Mouse (Mus musculus): ENCODE data around the gene C1rl. TPM values are rescaled to one million over a fixed set of nuclear protein-coding genes. Genes with fewer than 3 reads are reported as not detected.
"Not testable (repeated sequence)": the region's sequence is repeated elsewhere in the genome, so short reads cannot be mapped to it uniquely, and the experiment has no call there.

The C1rl gene
- polyA plus RNA-seq, 1 experiment from 2014 or later = 0.31 TPM

- Histone ChIP-seq H3K27me3 (replicated peaks) (peaks cover 27% of the 10 kb centered on the region), H3K4me3 (no peak overlapping the region), H3K9me3 (replicated peaks) (no peaks in the 10 kb centered on the region), H3K9ac (no peak overlapping the region), H3K4me2 (no peak overlapping the region), H3K36me3 (no peaks in the 10 kb centered on the region), H3K27ac (ENCODE audit: poor library complexity, severe bottlenecking) (no peak overlapping the region), H3K4me1 (replicated peaks) (no peaks in the 10 kb centered on the region)
- no peak for ATAC-seq (ENCODE audit: insufficient number of reproducible peaks, low FRiP score)
- WGBS = 86% methylated on average over 5 of the region's 5 CpGs
Observed at GRCm38 (mm10) chr6:124457827-124458226, 35.1 kb upstream of the C1rl start.

DNA sequence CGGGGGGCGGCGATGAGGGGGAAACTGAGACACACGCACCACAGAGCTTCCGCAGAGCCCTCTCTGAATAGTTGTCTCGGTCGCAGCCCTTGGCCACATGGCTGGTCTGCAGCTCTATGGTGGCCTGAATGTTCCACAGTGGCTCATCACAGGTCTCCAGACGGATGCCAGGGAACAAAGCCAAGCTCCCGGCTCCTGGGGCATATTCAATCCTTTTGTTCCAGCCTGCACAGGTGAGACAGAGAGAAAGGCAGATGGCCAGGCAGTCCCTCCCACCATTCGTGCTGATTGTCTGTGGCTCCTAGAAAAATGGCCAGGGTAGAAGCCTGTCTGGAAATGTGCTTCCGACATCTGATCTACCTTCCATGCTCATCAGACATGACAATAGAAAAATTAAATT is 34.4 kb upstream of the C1rl start:
- H3K36me3 ChIP-seq = no peaks in the 10 kb centered on the region
- H3K27me3 ChIP-seq (replicated peaks) = peaks cover 34% of the 10 kb centered on the region
- H3K4me3 ChIP-seq = no peak overlapping the region
- no peak for ATAC-seq (ENCODE audit: insufficient number of reproducible peaks, low FRiP score)
- no peak overlapping the region for H3K4me2 ChIP-seq
- H3K9ac ChIP-seq = no peak overlapping the region
- H3K4me1 ChIP-seq (replicated peaks) = no peaks in the 10 kb centered on the region
- no peak overlapping the region for H3K27ac ChIP-seq (ENCODE audit: poor library complexity, severe bottlenecking)
- 83% methylated on average over 11 of the region's 11 CpGs for WGBS
- no peaks in the 10 kb centered on the region for H3K9me3 ChIP-seq (replicated peaks)

DNA sequence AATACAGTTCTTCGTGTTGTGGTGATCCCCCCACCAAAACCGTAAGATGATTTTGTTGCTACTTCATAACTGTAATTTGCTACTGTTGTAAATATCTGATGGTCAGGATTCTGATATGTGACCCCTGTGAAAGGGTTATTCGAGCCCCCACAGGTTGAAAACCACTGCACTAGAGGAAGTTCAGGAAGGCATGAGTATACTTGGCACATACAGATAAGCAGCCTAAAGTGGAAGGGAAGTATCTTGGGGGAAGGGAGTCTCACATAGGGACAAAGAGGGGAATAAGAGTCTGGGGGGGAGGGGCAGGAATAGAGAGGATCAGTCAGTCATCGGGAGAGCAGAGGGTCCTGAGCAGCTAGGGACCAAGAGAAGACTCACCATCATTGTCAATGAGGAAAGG is 33.5 kb upstream of the C1rl start:
- Histone ChIP-seq H3K4me2 (no peak overlapping the region), H3K4me3 (no peak overlapping the region), H3K9me3 (replicated peaks) (no peaks in the 10 kb centered on the region), H3K27me3 (replicated peaks) (peaks cover 42% of the 10 kb centered on the region), H3K4me1 (replicated peaks) (no peaks in the 10 kb centered on the region; the same call in 1 of the 2 replicates), H3K9ac (no peak overlapping the region), H3K27ac (ENCODE audit: poor library complexity, severe bottlenecking) (no peak overlapping the region), H3K36me3 (no peaks in the 10 kb centered on the region)
- no peak for ATAC-seq (ENCODE audit: insufficient number of reproducible peaks, low FRiP score)
- 56% methylated on average over 4 of the region's 4 CpGs for WGBS

- H3K4me3 ChIP-seq = no peak overlapping the region
Observed at GRCm38 (mm10) chr6:124463881-124464291, 29.0 kb upstream of the C1rl start.

DNA sequence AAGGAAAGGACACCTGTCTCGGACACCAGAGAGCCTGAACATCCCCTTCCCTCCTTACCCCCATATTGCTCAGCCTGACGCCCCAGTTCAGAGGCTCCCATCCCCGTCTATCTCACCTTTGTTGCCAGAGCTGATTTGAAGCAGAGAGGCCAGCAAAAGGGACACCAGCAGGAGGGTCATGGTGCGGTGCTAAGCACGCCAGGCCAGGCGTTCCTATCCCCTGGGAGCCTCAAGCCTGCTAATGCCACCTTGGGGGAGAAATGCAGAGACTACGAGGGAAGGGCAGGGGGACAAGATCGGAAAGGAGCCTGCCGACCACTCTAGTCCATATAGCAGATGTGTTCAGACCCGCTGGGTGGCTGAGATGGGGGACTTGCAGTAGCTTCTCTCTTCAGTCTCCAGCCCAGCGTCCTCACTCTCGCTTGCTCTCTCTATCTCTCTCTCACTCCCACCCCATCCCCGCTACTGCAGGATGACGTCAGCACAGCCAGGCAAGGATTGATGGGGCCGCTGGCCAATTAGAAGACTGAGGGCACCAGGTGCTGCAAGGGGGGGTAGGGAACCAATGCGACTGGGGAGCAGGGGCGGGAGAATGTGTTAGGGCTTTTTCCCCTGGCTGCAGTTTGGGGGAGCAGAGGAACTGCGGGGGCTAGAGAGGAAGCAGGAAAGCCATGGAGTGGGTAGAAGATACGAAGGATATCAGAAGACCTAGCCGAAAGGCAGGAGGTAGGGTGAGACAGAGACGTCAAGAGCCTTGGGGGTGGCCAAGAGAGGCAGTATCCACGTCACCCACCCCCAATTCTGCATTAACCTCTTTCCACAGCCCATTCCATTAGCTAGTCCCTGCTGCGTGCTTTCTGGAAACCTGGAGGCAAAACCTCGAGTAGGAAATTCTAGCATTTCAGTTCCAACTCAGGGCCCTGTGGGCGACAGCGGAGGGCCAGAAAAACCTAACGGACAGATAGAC is 28.3 kb upstream of the C1rl start, which contains the start of gene Clstn3:
Clstn3 (minus strand) TSS at position 490 of the 967 bp plus-strand sequence.
- no peaks in the 10 kb centered on the region for H3K36me3 ChIP-seq
- peak within 1 kb of the TSS; percentile 64 for H3K9ac ChIP-seq
- 5% methylated on average over 27 of the region's 27 CpGs for WGBS
- peaks cover 37% of the 10 kb centered on the region for H3K27me3 ChIP-seq (replicated peaks)
- H3K4me2 ChIP-seq = peak within 1 kb of the TSS; percentile 84
- peak; percentile 90 for ATAC-seq (ENCODE audit: insufficient number of reproducible peaks, low FRiP score)
- H3K4me3 ChIP-seq = peak within 1 kb of the TSS; percentile 53
- no peak within 1 kb of the TSS for H3K27ac ChIP-seq (ENCODE audit: poor library complexity, severe bottlenecking)
- no peaks in the 10 kb centered on the region for H3K9me3 ChIP-seq (replicated peaks)
- H3K4me1 ChIP-seq (replicated peaks) = peaks cover 5% of the 10 kb centered on the region; the same call in 1 of the 2 replicates

More at GRCm38 (mm10) chr6:124463881-124464291, 29.0 kb upstream of the C1rl start:
- no peaks in the 10 kb centered on the region for H3K9me3 ChIP-seq (replicated peaks)
- H3K4me2 ChIP-seq = peak overlapping the region; percentile 84
- 21% methylated on average over 8 of the region's 8 CpGs for WGBS
- no peak overlapping the region for H3K27ac ChIP-seq (ENCODE audit: poor library complexity, severe bottlenecking)
- peaks cover 5% of the 10 kb centered on the region; the same call in 1 of the 2 replicates for H3K4me1 ChIP-seq (replicated peaks)
- no peak overlapping the region for H3K9ac ChIP-seq
- H3K36me3 ChIP-seq = no peaks in the 10 kb centered on the region
- ATAC-seq (ENCODE audit: insufficient number of reproducible peaks, low FRiP score) = no peak
- H3K27me3 ChIP-seq (replicated peaks) = peaks cover 36% of the 10 kb centered on the region

DNA sequence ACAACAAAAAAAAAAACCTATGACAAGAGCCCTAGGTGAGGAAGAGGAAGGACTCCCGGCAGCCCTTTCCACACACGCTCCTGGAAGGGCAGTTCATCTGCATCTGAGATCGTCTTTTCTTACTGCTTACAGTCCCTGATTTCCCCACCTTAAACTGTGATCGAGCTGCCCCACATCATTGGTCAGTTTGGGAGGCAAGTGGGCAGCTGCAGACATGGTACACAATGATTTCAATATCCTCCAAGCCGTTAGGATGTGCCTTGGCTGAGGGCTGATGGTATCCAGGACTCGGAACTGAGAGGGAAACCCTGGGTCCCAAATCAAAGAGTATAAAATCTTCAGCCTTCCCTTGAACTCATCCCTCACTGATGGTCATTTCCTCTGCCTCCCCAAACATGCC is 27.6 kb upstream of the C1rl start:
- H3K9me3 ChIP-seq (replicated peaks) = no peaks in the 10 kb centered on the region
- H3K9ac ChIP-seq = no peak overlapping the region
- H3K27me3 ChIP-seq (replicated peaks) = peaks cover 42% of the 10 kb centered on the region
- H3K4me2 ChIP-seq = peak overlapping the region; percentile 84
- WGBS = 32% methylated on average over 6 of the region's 6 CpGs
- no peak for ATAC-seq (ENCODE audit: insufficient number of reproducible peaks, low FRiP score)
- H3K4me3 ChIP-seq = peak overlapping the region; percentile 53
- no peaks in the 10 kb centered on the region for H3K36me3 ChIP-seq
- no peak overlapping the region for H3K27ac ChIP-seq (ENCODE audit: poor library complexity, severe bottlenecking)
- peaks cover 5% of the 10 kb centered on the region; the same call in 1 of the 2 replicates for H3K4me1 ChIP-seq (replicated peaks)

DNA sequence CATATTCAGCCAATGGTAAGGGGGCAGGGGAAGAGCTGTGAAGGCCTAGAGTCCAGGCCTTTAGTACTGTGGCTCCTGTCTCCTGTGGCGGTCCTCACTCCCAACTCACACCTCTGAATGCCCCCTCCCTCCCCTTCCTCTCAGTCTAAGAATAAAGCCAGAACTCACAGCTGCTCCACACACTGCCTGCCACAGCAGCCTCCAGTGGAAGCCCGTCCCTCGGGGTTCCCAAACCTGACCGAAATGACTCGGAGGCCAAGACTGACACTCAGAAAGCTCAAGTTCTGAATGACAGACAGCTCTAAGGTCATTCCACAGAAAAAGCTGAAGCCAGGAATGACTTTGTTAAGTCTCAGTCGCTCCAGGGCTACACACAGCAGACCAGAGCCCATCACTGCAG is 27.2 kb upstream of the C1rl start:
- 55% methylated on average over 6 of the region's 6 CpGs for WGBS
- 0 out of 2 replicates have a peak overlapping the region, but pooled peaks have one; percentile 84 for H3K4me2 ChIP-seq
- H3K27me3 ChIP-seq (replicated peaks) = peaks cover 41% of the 10 kb centered on the region
- no peak overlapping the region for H3K4me3 ChIP-seq
- H3K9me3 ChIP-seq (replicated peaks) = no peaks in the 10 kb centered on the region
- no peaks in the 10 kb centered on the region for H3K36me3 ChIP-seq
- H3K9ac ChIP-seq = no peak overlapping the region
- no peak overlapping the region for H3K27ac ChIP-seq (ENCODE audit: poor library complexity, severe bottlenecking)
- ATAC-seq (ENCODE audit: insufficient number of reproducible peaks, low FRiP score) = no peak
- peaks cover 5% of the 10 kb centered on the region; the same call in 1 of the 2 replicates for H3K4me1 ChIP-seq (replicated peaks)

DNA sequence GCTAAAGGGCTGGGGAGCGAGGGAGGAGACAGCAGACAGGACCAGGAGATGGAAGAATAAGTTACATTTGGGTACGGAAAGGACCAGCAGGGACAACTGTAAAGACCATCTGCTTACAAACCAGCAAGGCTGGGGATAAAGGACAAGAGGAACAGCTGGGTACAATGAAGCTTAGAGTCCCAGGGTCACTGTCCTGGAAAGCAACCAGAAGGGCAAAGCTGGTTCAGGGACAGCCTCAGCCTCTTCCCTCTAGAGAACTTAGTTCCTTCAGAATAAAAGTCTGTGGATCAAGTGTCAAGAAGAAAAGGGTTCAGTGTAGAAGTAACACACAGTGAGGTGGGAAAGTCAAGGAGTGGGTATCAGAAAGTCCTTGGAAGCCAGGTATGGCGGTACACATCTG is 21.8 kb upstream of the C1rl start:
- WGBS = 91% methylated on average over 3 of the region's 3 CpGs
- Histone ChIP-seq H3K27me3 (replicated peaks) (peaks cover 13% of the 10 kb centered on the region; the same call in 1 of the 2 replicates), H3K27ac (ENCODE audit: poor library complexity, severe bottlenecking) (no peak overlapping the region), H3K9me3 (replicated peaks) (no peaks in the 10 kb centered on the region), H3K4me3 (no peak overlapping the region), H3K4me2 (no peak overlapping the region), H3K9ac (no peak overlapping the region), H3K4me1 (replicated peaks) (0 out of 2 replicates have a peak, but pooled peaks cover 3% of the 10 kb centered on the region), H3K36me3 (no peaks in the 10 kb centered on the region)
- ATAC-seq (ENCODE audit: insufficient number of reproducible peaks, low FRiP score) = no peak

GRCm38 (mm10) chr6:124471783-124472638 is 20.9 kb upstream of the C1rl start:
- not testable (repeated sequence) for H3K27me3 ChIP-seq (replicated peaks); ATAC-seq (ENCODE audit: insufficient number of reproducible peaks, low FRiP score); H3K9me3 ChIP-seq (replicated peaks); H3K4me3 ChIP-seq; H3K27ac ChIP-seq (ENCODE audit: poor library complexity, severe bottlenecking); H3K9ac ChIP-seq; H3K36me3 ChIP-seq; H3K4me2 ChIP-seq; H3K4me1 ChIP-seq (replicated peaks)
- 58% methylated on average over 6 of the region's 6 CpGs for WGBS

GRCm38 (mm10) chr6:124472801-124473200 is 20.1 kb upstream of the C1rl start:
- 34% methylated on average over 6 of the region's 6 CpGs for WGBS
- H3K4me1 ChIP-seq (replicated peaks) = peaks cover 9% of the 10 kb centered on the region
- no peak overlapping the region for H3K4me3 ChIP-seq
- no peak overlapping the region for H3K4me2 ChIP-seq
- H3K36me3 ChIP-seq = no peaks in the 10 kb centered on the region
- H3K27ac ChIP-seq (ENCODE audit: poor library complexity, severe bottlenecking) = no peak overlapping the region
- no peaks in the 10 kb centered on the region for H3K9me3 ChIP-seq (replicated peaks)
- no peak for ATAC-seq (ENCODE audit: insufficient number of reproducible peaks, low FRiP score)
- H3K9ac ChIP-seq = no peak overlapping the region
- H3K27me3 ChIP-seq (replicated peaks) = 0 out of 2 replicates have a peak, but pooled peaks cover 8% of the 10 kb centered on the region

DNA sequence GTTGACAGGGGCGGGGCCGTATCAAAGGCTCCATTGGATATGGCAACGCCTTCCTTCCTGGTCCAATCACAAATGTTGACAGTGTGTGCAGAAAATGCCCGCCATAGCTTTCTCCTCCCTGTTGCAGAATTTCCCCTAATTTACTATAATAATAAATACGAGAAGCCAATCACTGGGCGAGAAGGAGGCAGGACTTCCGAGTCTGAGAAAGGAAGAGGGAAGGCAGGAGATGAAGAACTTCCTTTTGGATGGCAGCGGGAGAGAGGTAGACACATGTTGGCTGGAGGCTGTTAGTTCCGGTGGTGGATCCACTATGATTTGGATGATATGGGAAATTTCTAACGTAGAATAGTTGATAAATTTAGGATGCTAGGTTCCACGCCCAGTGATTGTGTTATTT is 18.3 kb upstream of the C1rl start:
- H3K4me1 ChIP-seq (replicated peaks) = peaks cover 15% of the 10 kb centered on the region
- no peak overlapping the region for H3K4me3 ChIP-seq
- 0 out of 2 replicates have a peak, but pooled peaks cover 7% of the 10 kb centered on the region for H3K27me3 ChIP-seq (replicated peaks)
- no peak overlapping the region for H3K27ac ChIP-seq (ENCODE audit: poor library complexity, severe bottlenecking)
- H3K4me2 ChIP-seq = no peak overlapping the region
- 78% methylated on average over 11 of the region's 11 CpGs for WGBS
- H3K36me3 ChIP-seq = no peaks in the 10 kb centered on the region
- H3K9ac ChIP-seq = no peak overlapping the region
- no peaks in the 10 kb centered on the region for H3K9me3 ChIP-seq (replicated peaks)
- no peak for ATAC-seq (ENCODE audit: insufficient number of reproducible peaks, low FRiP score)
